Mouse (Mus musculus): ENCODE measurements around the gene Shroom2.

Gene Shroom2

GRCm38 (mm10) chrX:152701679-152702078 lies 67.6 kb downstream of the Shroom2 start:
- no peak for DNase-seq (ENCODE audit: low spot score)

- DNase-seq (ENCODE audit: low spot score) = no peak
Measured at GRCm38 (mm10) chrX:152690788-152691291, 78.4 kb downstream of the Shroom2 start.

GRCm38 (mm10) chrX:152679190-152679814 lies 90.0 kb downstream of the Shroom2 start:
- DNase-seq (ENCODE audit: low spot score) = no peak

- no peak for DNase-seq (ENCODE audit: low spot score)
Measured at GRCm38 (mm10) chrX:152676357-152676756, 92.9 kb downstream of the Shroom2 start.

- DNase-seq (ENCODE audit: low spot score) = no peak
Measured at GRCm38 (mm10) chrX:152673431-152673830, 95.8 kb downstream of the Shroom2 start.

GRCm38 (mm10) chrX:152657363-152658036 lies 111.8 kb downstream of the Shroom2 start:
- no peak for DNase-seq (ENCODE audit: low spot score)

- no peak for DNase-seq (ENCODE audit: low spot score)
Measured at GRCm38 (mm10) chrX:152656609-152656939, 112.7 kb downstream of the Shroom2 start.

- DNase-seq (ENCODE audit: low spot score) = no peak
Measured at GRCm38 (mm10) chrX:152655796-152656608, 113.3 kb downstream of the Shroom2 start.

- no peak for DNase-seq (ENCODE audit: low spot score)
Measured at GRCm38 (mm10) chrX:152652676-152653075, 116.6 kb downstream of the Shroom2 start.

GRCm38 (mm10) chrX:152644827-152645226 lies 124.4 kb downstream of the Shroom2 start:
- DNase-seq (ENCODE audit: low spot score) = no peak

GRCm38 (mm10) chrX:152643679-152644638 lies 125.3 kb downstream of the Shroom2 start:
- DNase-seq (ENCODE audit: low spot score) = no peak

GRCm38 (mm10) chrX:152643201-152643600 lies 126.1 kb downstream of the Shroom2 start:
- DNase-seq (ENCODE audit: low spot score) = no peak

GRCm38 (mm10) chrX:152642627-152643026 lies 126.6 kb downstream of the Shroom2 start:
- DNase-seq (ENCODE audit: low spot score) = no peak

GRCm38 (mm10) chrX:152635397-152635796 lies 133.9 kb downstream of the Shroom2 start:
- no peak for DNase-seq (ENCODE audit: low spot score)

GRCm38 (mm10) chrX:152621407-152621806 lies 147.9 kb downstream of the Shroom2 start:
- no peak for DNase-seq (ENCODE audit: low spot score)

- no peak for DNase-seq (ENCODE audit: low spot score)
Measured at GRCm38 (mm10) chrX:152620917-152621316, 148.3 kb downstream of the Shroom2 start.

GRCm38 (mm10) chrX:152618464-152618863 lies 150.8 kb downstream of the Shroom2 start:
- no peak for DNase-seq (ENCODE audit: low spot score)

GRCm38 (mm10) chrX:152563034-152563433 lies 206.2 kb downstream of the Shroom2 start, which contains the start of gene Cldn34a:
Gene Cldn34a (plus strand): TSS chrX:152563334.
- DNase-seq (ENCODE audit: low spot score) = no peak

All from testis, postnatal 14 days (tissue).